Mouse (Mus musculus): ENCODE measurements at regions not wholly inside any gene's neighbourhood (a gene's known extent, or its start where the extent isn't known, plus 50 kb on each side); places are given as distances from the start of the nearest gene placed in this dataset.

GRCm38 (mm10) chr13:107681719-107682118, 362.5 kb upstream of the Smim15 start:
- no peak for TF ChIP-seq CTCF (IDR thresholded peaks at IDR 0.05; ENCODE audit: low read depth)
- no peak for TF ChIP-seq EP300 (IDR thresholded peaks at IDR 0.05; ENCODE audit: low read depth)
